Mouse (Mus musculus): ENCODE measurements at regions not wholly inside any gene's neighbourhood (a gene's known extent, or its start where the extent isn't known, plus 50 kb on each side); places are given as distances from the start of the nearest gene placed in this dataset.

DNA sequence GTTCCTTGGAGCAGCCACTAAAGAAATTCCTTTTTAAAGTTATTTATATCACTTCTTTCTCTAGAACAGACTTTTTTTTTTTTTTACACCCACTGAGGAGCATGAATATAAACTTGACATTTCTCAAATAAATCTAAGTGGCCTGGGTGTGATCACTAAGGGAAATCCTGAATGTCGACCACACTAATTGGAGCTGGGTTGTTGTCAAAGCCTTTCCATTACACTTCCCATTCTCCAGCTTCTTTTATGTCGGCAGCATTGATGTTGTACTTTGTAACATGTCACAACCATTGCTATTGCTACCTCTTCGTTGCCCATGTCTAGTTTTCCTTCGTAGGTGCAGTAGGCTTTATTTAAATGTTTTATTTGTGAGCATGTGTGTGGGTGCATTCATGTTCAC is 77.1 kb upstream of the Phactr1 start:
- TF ChIP-seq GATA1 (IDR thresholded peaks at IDR 0.05; ENCODE audit: borderline replicate concordance, low read length), result no peak
- no peak for TF ChIP-seq FLI1 (IDR thresholded peaks at IDR 0.05; ENCODE audit: low read length)
